Mouse (Mus musculus) layer of hippocampus, adult 8-10 months (tissue): Measurements from ENCODE around the gene Fcgr4. TPM values are rescaled to one million over a fixed set of nuclear protein-coding genes. Genes with fewer than 3 reads are reported as not detected.

Source experiments
- DNase-seq, 2 experiments: peaks; one replicate each; pipeline ENCODE4 v3.0.0; 2022; ENCODE audit warnings: low spot score in 2 of 2
- total RNA-seq, 4 experiments: library from RNA; stranded (reverse); gene quantifications; 2 replicates each; pipeline ENCODE4 v1.2.4; 2022

Gene Fcgr4
- total RNA-seq, 4 experiments from 2014 or later, result 1.5 to 1.7 TPM; not detected in 2

- DNase-seq, result no peak
Observed at GRCm38 (mm10) chr1:171006905-171007304, 11.8 kb upstream of the Fcgr4 start.

DNA sequence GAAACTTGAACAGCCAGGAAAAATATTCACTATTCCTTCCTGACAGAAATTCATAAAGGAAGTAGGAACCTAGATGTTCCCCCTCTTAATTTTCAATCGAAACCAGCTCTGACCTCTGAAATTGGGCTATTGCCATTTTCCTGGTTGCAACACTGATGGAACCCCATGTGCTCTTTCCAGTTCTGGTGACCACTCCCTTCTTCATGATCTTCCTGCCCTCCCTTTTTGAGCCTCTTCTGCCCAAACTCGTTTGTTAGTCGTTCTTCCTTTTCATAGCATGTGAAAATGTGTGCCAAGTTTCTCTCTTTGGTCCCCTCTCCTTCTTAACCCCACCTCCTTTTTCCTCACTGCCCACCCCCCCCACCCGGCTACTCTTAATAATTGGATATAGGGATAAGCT lies 7.0 kb upstream of the Fcgr4 start:
- no peak for DNase-seq

DNA sequence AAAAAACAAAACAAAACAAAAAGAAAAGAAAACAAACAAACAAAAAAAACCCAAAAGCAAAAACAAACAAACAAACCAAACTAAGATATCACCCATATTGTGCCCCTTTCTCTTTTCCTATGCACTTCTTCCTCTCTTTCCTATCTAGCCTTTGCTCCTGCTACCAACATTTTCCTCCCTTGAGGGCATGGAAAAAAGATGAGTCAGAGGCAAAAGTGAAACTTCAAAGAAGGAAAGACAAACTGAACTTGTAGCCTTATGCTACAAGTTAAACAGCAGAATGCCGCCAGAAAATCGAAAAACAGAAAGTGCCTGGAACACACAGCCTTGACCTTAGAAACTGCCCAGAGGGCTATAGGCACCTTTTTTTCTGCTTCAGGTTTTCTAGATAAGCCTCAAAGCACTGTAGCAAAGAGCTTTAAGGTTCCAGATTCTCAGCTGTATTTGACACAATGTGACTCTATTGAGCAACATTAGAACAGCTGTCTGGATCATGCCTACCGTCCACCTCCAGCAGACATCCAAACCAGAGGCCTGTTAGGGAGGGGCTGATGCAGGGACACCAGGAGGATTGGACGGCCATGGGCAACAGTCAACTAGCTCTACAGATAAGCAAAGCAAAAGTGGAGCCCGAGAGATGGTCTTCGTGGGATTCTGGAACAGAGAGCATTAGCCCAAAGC lies 1.9 kb upstream of the Fcgr4 start:
- DNase-seq, result no peak

DNA sequence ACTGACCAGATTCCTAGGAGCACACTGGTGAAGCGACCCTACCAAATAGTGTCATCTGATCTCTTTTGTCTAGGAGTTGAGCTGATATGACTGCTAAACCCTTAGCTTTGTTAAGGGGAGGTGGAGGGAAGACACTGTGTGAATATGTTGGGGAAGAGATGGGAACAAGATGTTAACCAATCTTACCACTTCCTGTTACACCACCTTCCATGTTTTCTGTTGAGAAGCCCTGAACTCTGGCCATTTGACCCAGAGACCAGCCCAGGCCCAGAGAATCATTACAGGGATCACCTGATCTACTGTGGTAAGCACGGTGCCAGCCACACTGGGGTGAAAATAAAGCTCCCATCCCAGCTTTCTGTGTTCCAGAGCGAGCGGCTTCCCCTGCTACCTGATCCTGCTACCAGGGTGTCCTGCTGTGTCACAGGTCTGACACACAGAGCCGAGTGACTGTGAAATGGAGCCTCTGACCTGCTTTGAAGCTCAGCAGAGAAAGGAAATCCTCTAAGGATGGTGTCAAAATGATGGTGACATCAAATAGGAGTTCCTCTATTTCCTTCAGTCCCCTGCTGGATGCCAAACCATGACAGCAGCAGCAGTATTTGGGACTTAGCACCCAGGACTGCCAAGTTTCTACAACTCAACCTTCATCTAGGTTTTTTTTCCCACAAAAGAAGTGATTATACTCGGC lies 1.1 kb upstream of the Fcgr4 start:
- DNase-seq, result no peak

DNA sequence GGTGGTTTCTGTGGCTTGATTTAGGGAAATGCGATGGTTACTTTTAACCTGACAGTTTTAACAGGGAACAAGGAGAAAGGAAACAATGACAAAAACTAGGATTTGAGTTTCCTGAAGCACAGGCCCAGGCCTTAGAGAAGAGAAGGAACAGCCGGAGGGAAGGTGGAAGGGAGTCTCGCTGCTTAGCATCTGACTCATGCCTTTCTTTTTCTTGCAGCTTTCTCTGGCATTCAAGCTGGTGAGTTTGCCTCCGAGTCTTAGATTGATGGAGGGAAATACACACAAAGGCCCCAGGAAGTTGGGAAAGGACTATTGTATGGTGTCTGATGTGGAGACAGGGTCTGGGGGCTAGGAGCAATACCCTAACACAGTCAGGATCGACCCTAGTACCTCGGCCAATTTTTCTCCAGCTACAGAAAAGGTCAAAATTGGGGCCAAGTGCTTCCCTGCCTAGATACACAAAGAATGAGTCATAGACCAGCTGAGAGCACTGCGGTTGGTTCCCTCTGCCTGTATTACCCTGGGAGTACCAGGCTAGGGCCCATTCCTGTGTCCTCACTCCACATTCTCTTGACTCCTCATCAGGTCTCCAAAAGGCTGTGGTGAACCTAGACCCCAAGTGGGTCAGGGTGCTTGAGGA lies 711 bp downstream of the Fcgr4 start:
- DNase-seq, result no peak

GRCm38 (mm10) chr1:171031752-171032151 lies 13.0 kb downstream of the Fcgr4 start:
- no peak for DNase-seq

DNA sequence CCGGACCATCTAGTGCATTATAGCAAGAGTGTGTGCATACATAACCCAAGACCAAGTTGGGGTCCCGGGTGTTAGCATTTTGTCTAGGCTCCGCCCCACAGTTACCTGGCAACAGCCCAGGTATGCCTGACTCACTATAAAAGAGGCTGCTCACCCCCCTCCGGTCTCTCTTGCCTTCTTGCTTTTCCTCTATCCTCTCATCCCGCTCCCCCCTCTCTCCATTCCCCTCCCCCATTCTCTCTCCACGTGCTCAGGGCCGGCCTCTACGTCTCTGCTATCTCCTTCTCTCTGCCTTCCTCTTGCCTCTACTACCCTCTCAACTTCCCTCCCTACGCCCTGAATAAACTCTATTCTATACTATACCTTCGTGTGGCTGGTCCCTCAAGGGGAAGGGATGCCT lies 14.0 kb downstream of the Fcgr4 start:
- no peak for DNase-seq

DNA sequence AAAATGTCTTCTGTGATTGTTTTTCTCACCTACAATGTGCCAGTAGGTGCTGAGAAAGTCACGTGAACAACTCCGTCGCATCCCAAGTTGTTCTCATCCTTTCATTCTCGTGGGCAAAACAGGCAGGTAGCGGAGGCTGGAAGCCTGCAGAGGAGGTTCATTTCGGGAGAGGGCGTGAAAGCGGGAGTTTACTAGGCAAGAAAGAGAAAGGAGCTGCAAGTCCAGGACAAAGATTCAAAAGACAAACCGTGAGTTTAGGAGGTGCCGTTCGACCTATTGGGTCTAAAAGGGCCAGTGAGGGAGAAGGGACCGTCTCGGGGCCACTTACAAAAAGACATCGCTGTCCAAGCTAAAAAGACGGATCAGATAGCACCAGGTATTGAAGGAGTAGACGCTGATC lies 14.5 kb downstream of the Fcgr4 start:
- peak in 1 of 2 experiments; percentile 13 for DNase-seq

- peak; percentile 76 to 94 for DNase-seq
Observed at GRCm38 (mm10) chr1:171033756-171034155, 15.0 kb downstream of the Fcgr4 start.

- DNase-seq, result peak in 1 of 2 experiments; percentile 27
Observed at GRCm38 (mm10) chr1:171034201-171034600, 15.5 kb downstream of the Fcgr4 start.

- no peak for DNase-seq
Observed at GRCm38 (mm10) chr1:171035611-171036010, 16.9 kb downstream of the Fcgr4 start.

- DNase-seq, result peak; percentile 49 to 81
Observed at GRCm38 (mm10) chr1:171036550-171037324, 18.0 kb downstream of the Fcgr4 start.

DNA sequence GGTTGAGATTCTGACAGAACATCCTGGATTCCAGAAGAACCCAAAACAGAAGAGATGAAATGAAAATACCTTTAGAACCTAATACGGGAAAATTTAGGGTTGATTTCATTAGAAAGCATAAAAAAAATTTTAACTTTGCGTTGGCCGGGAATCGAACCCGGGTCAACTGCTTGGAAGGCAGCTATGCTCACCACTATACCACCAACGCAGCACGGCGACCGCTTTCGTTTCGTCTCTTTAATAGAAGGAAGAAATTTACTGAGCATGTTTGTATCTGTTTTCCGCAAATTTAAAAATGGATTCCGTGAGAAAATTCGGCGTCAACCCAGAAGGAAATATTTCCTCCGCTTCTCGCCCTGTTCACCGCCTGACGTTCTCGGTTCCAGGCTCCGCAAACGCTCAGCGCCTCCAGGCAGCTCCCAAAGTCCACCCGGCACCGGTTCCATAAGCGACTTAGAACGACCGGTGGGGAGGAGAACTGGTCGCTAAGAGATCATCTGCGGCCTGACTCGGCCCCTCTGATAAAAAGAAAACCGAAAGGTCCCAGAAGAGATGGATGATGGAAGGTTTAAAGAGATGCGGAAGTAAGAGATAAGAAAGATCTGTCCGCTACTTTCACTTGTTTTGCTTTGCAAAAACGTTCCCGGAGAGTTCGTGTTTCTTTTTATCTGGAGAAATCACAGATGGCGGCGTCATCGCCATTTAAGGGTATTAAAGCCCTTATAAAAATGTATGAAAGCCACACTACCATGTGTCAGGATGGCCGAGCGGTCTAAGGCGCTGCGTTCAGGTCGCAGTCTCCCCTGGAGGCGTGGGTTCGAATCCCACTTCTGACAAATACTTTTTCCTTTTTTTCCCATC lies 19.4 kb downstream of the Fcgr4 start:
- peak; percentile 76 to 90 for DNase-seq

DNA sequence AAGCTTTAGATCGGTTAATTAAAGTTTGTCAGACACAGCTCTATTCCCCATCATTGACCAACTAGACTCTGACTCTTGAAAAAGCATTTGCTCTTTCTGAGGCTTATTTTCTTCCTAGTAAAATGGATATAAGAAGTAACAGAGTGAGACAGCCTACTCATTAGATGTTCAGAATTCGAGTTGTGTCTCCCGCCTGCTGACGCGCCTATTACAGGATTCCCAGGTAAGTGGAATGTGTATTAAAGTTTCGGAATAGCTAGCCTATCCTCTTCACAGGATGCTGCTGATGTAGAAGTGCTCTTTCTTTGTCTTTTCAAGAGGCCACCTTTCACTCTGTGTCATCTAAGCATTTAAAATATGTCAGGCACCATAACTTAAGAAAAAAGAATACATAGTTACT lies 20.4 kb downstream of the Fcgr4 start:
- no peak for DNase-seq

- DNase-seq, result no peak
Observed at GRCm38 (mm10) chr1:171039880-171040279, 21.2 kb downstream of the Fcgr4 start.

- no peak for DNase-seq
Observed at GRCm38 (mm10) chr1:171043594-171044153, 25.0 kb downstream of the Fcgr4 start.

- peak; percentile 76 to 86 for DNase-seq
Observed at GRCm38 (mm10) chr1:171044365-171045078, 25.8 kb downstream of the Fcgr4 start.

DNA sequence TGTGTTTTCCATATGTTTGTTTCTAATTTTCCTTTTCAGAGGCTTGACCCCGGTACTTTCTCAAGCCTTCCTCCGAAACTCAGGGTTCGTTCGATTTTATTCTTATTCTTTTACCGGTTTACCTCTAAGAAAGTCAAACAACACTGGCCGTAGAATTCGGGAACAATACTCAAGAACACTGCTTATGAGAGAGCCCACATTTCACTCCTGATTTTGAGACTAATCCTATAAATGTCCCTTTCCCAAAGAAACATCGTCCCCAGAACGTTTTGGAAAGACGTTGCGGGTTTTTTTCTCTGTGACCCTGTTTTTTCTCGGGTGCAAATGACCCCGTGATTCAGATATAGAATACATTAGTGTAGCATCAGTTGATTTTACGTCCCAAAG lies 26.4 kb downstream of the Fcgr4 start:
- DNase-seq, result no peak

DNA sequence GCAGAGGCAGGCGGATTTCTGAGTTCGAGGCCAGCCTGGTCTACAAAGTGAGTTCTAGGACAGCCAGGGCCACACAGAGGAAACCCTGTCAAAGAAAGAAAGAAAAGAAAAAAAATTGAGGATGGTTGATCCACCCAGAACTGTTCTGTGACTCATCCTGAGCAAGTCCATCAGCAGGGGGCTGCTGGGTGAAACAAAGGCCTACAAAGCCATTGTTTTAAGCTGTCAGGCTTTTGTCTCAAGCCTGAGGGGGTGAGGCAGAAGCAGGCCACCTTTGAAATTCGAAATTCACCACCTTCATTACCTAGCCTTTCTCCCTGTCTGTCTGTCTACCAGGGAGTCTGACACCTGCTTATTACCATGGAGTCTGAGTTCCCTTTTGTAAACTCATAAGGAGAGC lies 27.8 kb downstream of the Fcgr4 start:
- DNase-seq, result no peak

DNA sequence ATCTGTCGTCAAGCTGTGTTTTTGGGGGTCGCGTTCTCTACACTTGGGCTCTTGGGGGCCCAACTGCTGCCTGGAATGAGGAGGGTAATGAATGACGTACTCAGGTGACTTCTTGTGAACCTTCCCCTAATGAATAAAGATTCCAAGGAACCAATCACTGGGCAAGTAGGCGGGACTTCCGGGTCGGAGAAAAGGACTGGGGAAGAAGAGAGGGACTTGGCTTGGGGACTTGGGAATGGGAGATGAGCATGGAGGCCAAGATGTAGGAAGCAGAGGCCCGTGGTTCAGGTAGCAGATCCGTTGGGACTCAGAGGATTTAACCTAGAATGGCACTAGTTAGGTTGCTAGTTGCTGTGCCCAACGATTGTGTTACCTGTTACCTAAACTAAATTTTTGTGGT lies 30.5 kb downstream of the Fcgr4 start:
- no peak for DNase-seq
